Mouse (Mus musculus) C2C12 (cell line): ENCODE measurements around the gene Ppp2r5e.

Source experiments
- CTCF ChIP-seq: IDR thresholded peaks from one replicate; pipeline ENCODE4 v1.5.1; 2011; ENCODE audit not compliant: control insufficient read depth, insufficient read depth, insufficient read length
- USF1 ChIP-seq: IDR thresholded peaks from one replicate; pipeline ENCODE4 v1.6.1; 2011; ENCODE audit warnings: low read depth, mild to moderate bottlenecking, control low read depth, moderate library complexity

GRCm38 (mm10) chr12:75412964-75413363, 183.1 kb downstream of the Ppp2r5e start:
- TF ChIP-seq CTCF (no peak), USF1 (no peak)
